Mouse (Mus musculus) E14TG2a.4 (cell line): ENCODE results near the gene Cblb.

Experiments used
- CTCF ChIP-seq: conservative IDR thresholded peaks from 2 replicates; pipeline ENCODE4 v1.5.1; 2014; ENCODE audit warnings: low read length
- NANOG ChIP-seq: IDR thresholded peaks from 2 replicates; pipeline ENCODE4 v1.6.1; 2014; ENCODE audit warnings: borderline replicate concordance, low read length, mixed read lengths

DNA sequence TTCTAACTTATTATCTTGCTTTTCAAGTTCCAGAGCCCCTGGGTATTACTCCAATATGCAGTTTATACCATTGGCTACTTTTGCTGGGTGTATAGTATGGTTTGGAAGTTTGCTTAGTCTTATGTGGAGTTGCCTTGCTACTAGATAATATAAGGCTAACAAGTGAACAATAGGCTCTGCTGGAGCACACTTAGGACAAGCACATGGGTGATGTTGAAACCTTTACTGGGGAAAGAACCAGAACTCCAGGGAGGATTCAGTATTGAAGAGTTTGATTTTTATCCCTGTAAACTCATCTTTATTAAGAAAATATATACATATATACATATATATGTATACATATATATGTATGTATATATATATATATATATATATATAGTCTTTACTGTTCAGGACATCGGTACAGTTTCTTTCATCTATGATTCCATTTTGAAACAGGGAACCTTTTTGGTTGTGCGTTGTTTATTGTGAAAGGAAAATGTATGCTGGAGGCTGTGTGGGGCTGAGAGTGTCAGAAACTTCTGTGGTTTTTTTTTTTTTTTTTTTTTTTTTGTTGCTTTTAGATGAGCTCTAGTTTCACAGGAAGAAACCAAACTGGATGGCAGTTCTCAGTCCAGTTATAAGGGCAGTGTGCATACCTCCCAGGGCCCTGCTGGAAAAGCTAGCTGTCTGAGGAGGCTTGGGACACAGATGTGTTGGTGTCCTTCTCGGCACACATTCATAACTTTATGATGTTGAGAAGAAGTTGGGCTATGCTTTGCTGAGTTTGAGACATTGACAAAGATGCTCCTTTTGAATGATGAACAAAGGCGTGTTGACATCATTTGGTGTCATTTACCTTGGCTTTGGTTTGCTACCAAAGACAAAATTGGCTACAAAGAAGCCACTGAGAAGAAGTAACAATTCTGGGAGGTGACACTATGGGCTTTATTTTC lies 2.6 kb downstream of the Cblb start:
- no peak for TF ChIP-seq CTCF
- no peak for TF ChIP-seq NANOG
